Mouse (Mus musculus): ENCODE measurements at regions not wholly inside any gene's neighbourhood (a gene's known extent, or its start where the extent isn't known, plus 50 kb on each side); places are given as distances from the start of the nearest gene placed in this dataset.

GRCm38 (mm10) chr10:31144489-31144872 lies 168.7 kb upstream of the Hddc2 start:
- TF ChIP-seq CTCF (IDR thresholded peaks at IDR 0.05; ENCODE audit: extremely low read depth, insufficient read depth, low read length) (no peak), POLR2A (IDR thresholded peaks at IDR 0.05; ENCODE audit: extremely low read depth, insufficient read depth, low read length) (no peak)

All from cortical plate, adult 2 months (tissue).